Comparison of ENCODE assay signal across 9 mouse cellular contexts in the genomic region with DNA sequence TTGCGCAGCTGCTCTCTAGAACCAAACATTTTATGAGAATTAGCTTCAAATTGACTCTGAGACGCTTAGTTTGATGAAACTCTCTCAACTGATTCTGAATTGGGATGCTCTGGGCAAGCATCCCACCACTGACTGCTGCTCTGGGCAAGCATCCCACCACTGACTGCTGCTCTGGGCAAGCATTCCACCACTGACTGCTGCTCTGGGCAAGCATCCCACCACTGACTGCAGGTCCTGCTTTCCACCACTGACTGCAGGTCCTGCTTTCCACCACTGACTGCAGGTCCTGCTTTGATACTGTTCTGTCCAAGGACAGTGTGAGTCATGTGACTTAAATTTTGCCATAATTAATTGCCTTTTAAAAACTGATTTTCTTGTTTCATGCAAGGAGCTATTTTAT.
DNase-seq lines count a peak whose midpoint lies in the region.
"Had no signal": no experiment of that assay in that cellular context is flagged by ENCODE, and none has a peak within 500 bp of the region (broad histone marks: within the 10 kb centered on the region; RNA-seq: fewer than 3 reads in every experiment).

No protein-coding gene starts in this region.

- intact Hi-C loops in left cerebral cortex, postnatal 4 days (cut with DNase I), result no loop called here

- peak; percentile 3 to 18 for DNase-seq in heart, adult 18-20 months
- DNase-seq in heart, adult 11 months, result no peak
- peak; percentile 54 for DNase-seq in left cerebral cortex, postnatal 4 days
- DNase-seq in left cerebral cortex, adult 8-10 months (ENCODE audit: low spot score in 2 of 2), result no peak
- peak; percentile 7 for DNase-seq in brain, adult 2 months (ENCODE audit: low read depth, low spot score)
- DNase-seq in gastrocnemius, postnatal 10 days, result peak; percentile 40
- DNase-seq in urinary bladder, postnatal 10 days (ENCODE audit: low spot score), result no peak
- DNase-seq in adrenal gland, adult 8-10 months, result no peak
- DNase-seq: kidney, adult 2 months had no signal

Comparison
In these comparisons a context has a peak if more than half of its experiments do, and no peak if none do; other contexts are left out.
1. DNase-seq: peak in heart, adult 18-20 months (2 of 2), left cerebral cortex, postnatal 4 days (single experiment), brain, adult 2 months (single experiment) and gastrocnemius, postnatal 10 days (single experiment); none in heart, adult 11 months (single experiment), left cerebral cortex, adult 8-10 months (0 of 2), urinary bladder, postnatal 10 days (single experiment) and adrenal gland, adult 8-10 months (single experiment).